Mouse (Mus musculus) forebrain, postnatal 0 days (tissue): ENCODE results near the gene Anks1. TPM values are rescaled to one million over a fixed set of nuclear protein-coding genes. Genes with fewer than 3 reads are reported as not detected.
A peak's percentile ranks its signal among the peaks of the same experiment; 100 is the strongest.

ENCODE experiments used
- ATAC-seq: fragments of 200-750 bp; cut with Nextera tagmentation; 2 replicates; pipeline ENCODE4 v1.8.0; 2017; ENCODE audit warnings: mild to moderate bottlenecking, moderate library complexity
- DNase-seq: peaks from one replicate; pipeline ENCODE4 v3.0.0-alpha.2; 2015
- H3K27ac ChIP-seq: fragments of 300-500 bp; sonication (generic); 2 replicates; pipeline ENCODE4 v1.5.1; 2014; ENCODE audit warnings: low read depth, mild to moderate bottlenecking, antibody characterized with exemption, low read length, moderate library complexity, mixed read lengths
- H3K27me3 ChIP-seq: fragments of 300-500 bp; sonication (generic); 2 replicates; pipeline ENCODE4 v1.6.1; 2014; ENCODE audit warnings: mild to moderate bottlenecking, low read length, mixed read lengths; ENCODE audit not compliant: insufficient read depth
- H3K36me3 ChIP-seq: fragments of 300-500 bp; sonication (generic); 2 replicates; pipeline ENCODE4 v1.6.1; 2014; ENCODE audit warnings: mild to moderate bottlenecking, moderate library complexity; ENCODE audit not compliant: insufficient read depth
- H3K4me1 ChIP-seq: fragments of 300-500 bp; sonication (generic); 2 replicates; pipeline ENCODE4 v1.6.1; 2014; ENCODE audit warnings: antibody characterized with exemption; ENCODE audit not compliant: insufficient read depth
- H3K4me2 ChIP-seq: fragments of 300-500 bp; sonication (generic); 2 replicates; pipeline ENCODE4 v1.6.1; 2014; ENCODE audit warnings: low read depth, mild to moderate bottlenecking, moderate library complexity
- H3K4me3 ChIP-seq: fragments of 300-500 bp; sonication (generic); 2 replicates; pipeline ENCODE4 v1.5.1; 2014; ENCODE audit warnings: low read depth, low read length, mixed read lengths
- H3K9ac ChIP-seq: fragments of 300-500 bp; sonication (generic); 2 replicates; pipeline ENCODE4 v1.6.1; 2014; ENCODE audit warnings: mild to moderate bottlenecking
- H3K9me3 ChIP-seq: fragments of 300-500 bp; sonication (generic); 2 replicates; pipeline ENCODE4 v1.6.1; 2016; ENCODE audit warnings: low read length
- CTCF ChIP-seq: sonication (generic); IDR thresholded peaks from 2 replicates; pipeline ENCODE4 v1.5.1; 2016; ENCODE audit warnings: antibody characterized with exemption, control low read depth, low read depth
- WGBS: fragments of 180-500 bp; shearing (Covaris S2); extraction: QIAGEN DNeasy Blood & Tissue Kit; methylation state at CpG from one replicate; pipeline ENCODE4 v1.1.7; 2014; 5-methylcytosine and 5-hydroxymethylcytosine counted together
- polyA plus RNA-seq: library from polyadenylated mRNA; unstranded; fragments of >200 nt; fragmentation: Nextera tagmentation; extraction: Ambion mirVana; gene quantifications from 2 replicates; pipeline ENCODE4 v1.2.1, GENCODE M21; 2015
- total RNA-seq: library from RNA; depleted of rRNA; stranded (reverse); fragments of >200 nt; gene quantifications from 2 replicates; pipeline ENCODE4 v1.2.3, GENCODE M21; 2014; rRNA removed

The Anks1 gene
- total and polyA plus RNA-seq, 2 experiments from 2014 or later = 21.1 to 67.4 TPM

DNA sequence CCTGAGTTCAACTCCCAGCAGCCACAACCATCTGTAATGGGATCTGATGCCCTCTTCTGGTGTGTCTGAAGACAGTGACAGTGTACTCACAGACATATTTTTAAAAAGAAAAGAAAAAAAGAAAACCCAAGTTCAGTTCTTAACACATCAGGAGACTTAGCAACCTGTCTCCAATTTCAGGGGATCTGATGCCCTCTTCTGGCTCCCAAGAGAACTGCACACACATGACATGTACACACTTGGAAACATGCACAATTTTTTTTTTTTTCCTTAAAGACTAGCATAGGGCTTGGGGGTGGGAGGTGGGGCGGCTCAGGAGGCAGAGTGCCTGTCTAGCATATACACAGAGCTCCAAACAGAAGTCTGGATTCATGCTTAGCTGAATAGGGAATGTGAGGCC is 191.6 kb downstream of the Anks1 start:
- H3K27ac ChIP-seq = no peak overlapping the region

DNA sequence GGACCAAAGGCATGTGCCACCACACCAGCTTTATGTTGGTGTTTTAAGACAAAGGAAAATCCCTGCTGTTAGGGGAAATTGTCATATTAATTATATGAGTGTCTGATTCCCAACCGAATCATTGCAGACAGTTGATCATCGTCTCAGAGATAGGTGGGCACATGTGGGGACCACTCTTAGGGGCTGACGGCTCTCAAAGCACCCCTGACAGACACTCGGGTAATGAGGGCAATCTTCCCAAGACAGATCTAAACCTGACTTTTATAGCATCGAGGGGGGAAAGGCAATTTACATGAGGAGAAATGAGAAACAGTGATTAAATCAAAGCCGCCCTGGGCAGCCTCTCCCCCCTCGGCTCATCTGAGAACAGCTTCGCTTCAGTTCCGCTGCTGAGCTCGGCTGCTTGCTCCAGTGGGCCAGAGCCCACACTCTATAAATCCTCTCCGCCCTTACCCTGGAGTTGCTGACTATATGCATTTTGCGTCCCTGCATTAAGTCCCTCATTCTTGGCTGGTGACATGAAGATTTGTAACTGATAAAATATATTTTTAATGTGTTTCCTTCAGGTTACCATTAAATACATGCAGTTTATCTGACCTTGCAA is 192.3 kb downstream of the Anks1 start:
- Histone ChIP-seq H3K36me3 (no peaks in the 10 kb centered on the region), H3K9ac (no peak overlapping the region), H3K9me3 (no peaks in the 10 kb centered on the region), H3K27ac (no peak overlapping the region), H3K4me1 (no peaks in the 10 kb centered on the region), H3K4me2 (no peak overlapping the region), H3K4me3 (no peak overlapping the region), H3K27me3 (no peaks in the 10 kb centered on the region)
- DNase-seq = no peak
- no peak for TF ChIP-seq CTCF
- no peak for ATAC-seq
- WGBS = 52% methylated on average over 12 of the region's 12 CpGs

More for the DNA sequence above, 191.6 kb downstream of the Anks1 start:
- Histone ChIP-seq H3K9me3 (no peaks in the 10 kb centered on the region), H3K4me2 (no peak overlapping the region), H3K36me3 (no peaks in the 10 kb centered on the region), H3K4me3 (no peak overlapping the region), H3K27me3 (no peaks in the 10 kb centered on the region), H3K9ac (no peak overlapping the region), H3K4me1 (no peaks in the 10 kb centered on the region)
- DNase-seq (no peak), ATAC-seq (no peak)
- TF ChIP-seq CTCF = 0 out of 2 replicates have a peak, but pooled peaks have one; percentile 32
- WGBS = 81% methylated on average over 1 of the region's 1 CpGs

DNA sequence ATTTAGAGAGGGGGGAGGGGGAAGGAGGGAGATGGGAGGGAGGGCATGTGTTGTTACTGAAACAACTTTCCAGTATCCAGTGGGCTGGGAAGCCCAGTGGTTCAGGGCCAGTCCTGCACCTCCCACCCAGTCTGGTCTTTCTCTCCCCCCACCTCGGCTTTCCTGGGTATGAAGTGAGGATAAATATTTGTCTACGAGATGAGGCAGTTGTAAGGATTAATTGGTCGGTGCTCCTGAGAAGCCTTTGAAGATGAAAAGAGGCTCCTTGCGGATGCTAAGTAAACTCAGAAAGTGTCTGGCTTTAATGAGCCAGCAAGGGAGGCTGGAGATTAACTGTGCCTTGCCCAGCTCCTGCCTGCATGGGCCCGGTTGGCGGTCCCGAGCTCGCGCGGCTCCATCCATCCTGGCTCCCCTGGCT is 192.8 kb downstream of the Anks1 start:
- no peak overlapping the region for H3K4me2 ChIP-seq
- no peaks in the 10 kb centered on the region for H3K4me1 ChIP-seq
- ATAC-seq (no peak), DNase-seq (no peak)
- H3K36me3 ChIP-seq = no peaks in the 10 kb centered on the region
- no peak overlapping the region for H3K4me3 ChIP-seq
- no peaks in the 10 kb centered on the region for H3K9me3 ChIP-seq
- no peaks in the 10 kb centered on the region for H3K27me3 ChIP-seq
- H3K27ac ChIP-seq = no peak overlapping the region
- 17% methylated on average over 10 of the region's 10 CpGs for WGBS
- no peak overlapping the region for H3K9ac ChIP-seq
- no peak for TF ChIP-seq CTCF

GRCm38 (mm10) chr17:28104416-28104815 is 195.3 kb downstream of the Anks1 start:
- H3K9me3 ChIP-seq = no peaks in the 10 kb centered on the region
- no peak for ATAC-seq
- TF ChIP-seq CTCF = no peak
- no peak overlapping the region for H3K4me2 ChIP-seq
- H3K36me3 ChIP-seq = no peaks in the 10 kb centered on the region
- no peaks in the 10 kb centered on the region for H3K27me3 ChIP-seq
- H3K9ac ChIP-seq = no peak overlapping the region
- WGBS = 91% methylated on average over 6 of the region's 6 CpGs
- no peak for DNase-seq
- no peak overlapping the region for H3K4me3 ChIP-seq
- no peak overlapping the region for H3K27ac ChIP-seq
- H3K4me1 ChIP-seq = no peaks in the 10 kb centered on the region

DNA sequence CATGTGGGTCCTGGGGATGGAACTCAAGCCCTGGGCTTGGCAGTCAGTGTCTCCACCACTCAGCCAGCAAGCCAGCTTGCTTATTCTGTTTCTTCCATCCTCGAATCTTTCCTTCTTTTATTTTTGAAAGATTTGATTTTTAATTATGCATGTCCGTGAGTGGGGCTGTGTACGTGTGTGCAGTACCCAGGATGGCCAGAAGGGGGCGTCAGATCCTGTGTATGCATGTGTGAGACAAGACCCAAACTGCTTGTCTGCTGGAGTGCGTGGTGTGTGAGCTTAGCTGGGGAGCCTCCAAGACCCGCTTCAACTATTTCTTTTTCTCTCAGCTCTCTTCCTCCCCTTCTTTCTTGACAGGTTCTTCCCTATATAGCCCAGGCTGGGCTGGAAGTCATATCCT is 197.2 kb downstream of the Anks1 start:
- H3K36me3 ChIP-seq = no peaks in the 10 kb centered on the region
- 77% methylated on average over 6 of the region's 6 CpGs for WGBS
- H3K9ac ChIP-seq = no peak overlapping the region
- no peak overlapping the region for H3K4me2 ChIP-seq
- H3K4me1 ChIP-seq = no peaks in the 10 kb centered on the region
- no peaks in the 10 kb centered on the region for H3K9me3 ChIP-seq
- no peak overlapping the region for H3K27ac ChIP-seq
- no peaks in the 10 kb centered on the region for H3K27me3 ChIP-seq
- peak; percentile 52 for TF ChIP-seq CTCF
- DNase-seq (no peak), ATAC-seq (no peak)
- H3K4me3 ChIP-seq = no peak overlapping the region

- no peak overlapping the region for H3K27ac ChIP-seq
- H3K4me3 ChIP-seq = no peak overlapping the region
- ATAC-seq = no peak
- 11% methylated on average over 14 of the region's 14 CpGs for WGBS
- H3K4me2 ChIP-seq = no peak overlapping the region
- TF ChIP-seq CTCF = no peak
- no peaks in the 10 kb centered on the region for H3K9me3 ChIP-seq
- no peaks in the 10 kb centered on the region for H3K27me3 ChIP-seq
- no peaks in the 10 kb centered on the region for H3K4me1 ChIP-seq
- DNase-seq = no peak
- H3K9ac ChIP-seq = no peak overlapping the region
- H3K36me3 ChIP-seq = no peaks in the 10 kb centered on the region
These were observed 198.2 kb downstream of the Anks1 start for GRCm38 (mm10) chr17:28107275-28107674.

- Histone ChIP-seq H3K4me2 (no peak overlapping the region), H3K4me1 (no peaks in the 10 kb centered on the region), H3K36me3 (no peaks in the 10 kb centered on the region), H3K9ac (no peak overlapping the region), H3K27ac (no peak overlapping the region), H3K9me3 (no peaks in the 10 kb centered on the region), H3K4me3 (no peak overlapping the region), H3K27me3 (no peaks in the 10 kb centered on the region)
- TF ChIP-seq CTCF = no peak
- DNase-seq = no peak
- 92% methylated on average over 8 of the region's 8 CpGs for WGBS
- no peak for ATAC-seq
These were observed 203.2 kb downstream of the Anks1 start for GRCm38 (mm10) chr17:28112266-28112665.

Other genes starting within 250 kb of the Anks1 start
- gene Spdef, start 180.4 kb upstream of the Anks1 start, total RNA-seq = 2.3 and 3.5 TPM in 2 replicates
- 1.5 and 2.3 TPM in 2 replicates for gene Spdef, start 180.4 kb upstream of the Anks1 start, polyA plus RNA-seq
- 63.6 and 70.5 TPM in 2 replicates for gene D17Wsu92e, start 88.7 kb upstream of the Anks1 start, total RNA-seq
- gene D17Wsu92e, start 88.7 kb upstream of the Anks1 start, polyA plus RNA-seq = 8.6 and 9.4 TPM in 2 replicates
- 137 and 204 TPM in 2 replicates for gene Snrpc, start 71.2 kb upstream of the Anks1 start, total RNA-seq
- gene Snrpc, start 71.2 kb upstream of the Anks1 start, polyA plus RNA-seq = 259 and 297 TPM in 2 replicates
- gene Uhrf1bp1, start 52.9 kb upstream of the Anks1 start, total RNA-seq = 9.8 and 13.6 TPM in 2 replicates
- 2.1 and 2.6 TPM in 2 replicates for gene Uhrf1bp1, start 52.9 kb upstream of the Anks1 start, polyA plus RNA-seq
- gene Taf11, start 538 bp downstream of the Anks1 start, total RNA-seq = 22.9 and 23.9 TPM in 2 replicates
- gene Taf11, start 538 bp downstream of the Anks1 start, polyA plus RNA-seq = 53.1 and 60.6 TPM in 2 replicates
- 4.3 and 7.2 TPM in 2 replicates for gene Tcp11, start 171.3 kb downstream of the Anks1 start, total RNA-seq
- 1.7 and 2.9 TPM in 2 replicates for gene Tcp11, start 171.3 kb downstream of the Anks1 start, polyA plus RNA-seq
- 16.3 and 16.7 TPM in 2 replicates for gene Scube3, start 232.8 kb downstream of the Anks1 start, total RNA-seq
- gene Scube3, start 232.8 kb downstream of the Anks1 start, polyA plus RNA-seq = 3.1 and 3.2 TPM in 2 replicates